Mouse (Mus musculus): ENCODE results near the gene Atpif1. TPM values are rescaled to one million over a fixed set of nuclear protein-coding genes. Genes with fewer than 3 reads are reported as not detected.

Atpif1 gene
- polyA plus RNA-seq, 1 experiment, result 69.5 TPM

DNA sequence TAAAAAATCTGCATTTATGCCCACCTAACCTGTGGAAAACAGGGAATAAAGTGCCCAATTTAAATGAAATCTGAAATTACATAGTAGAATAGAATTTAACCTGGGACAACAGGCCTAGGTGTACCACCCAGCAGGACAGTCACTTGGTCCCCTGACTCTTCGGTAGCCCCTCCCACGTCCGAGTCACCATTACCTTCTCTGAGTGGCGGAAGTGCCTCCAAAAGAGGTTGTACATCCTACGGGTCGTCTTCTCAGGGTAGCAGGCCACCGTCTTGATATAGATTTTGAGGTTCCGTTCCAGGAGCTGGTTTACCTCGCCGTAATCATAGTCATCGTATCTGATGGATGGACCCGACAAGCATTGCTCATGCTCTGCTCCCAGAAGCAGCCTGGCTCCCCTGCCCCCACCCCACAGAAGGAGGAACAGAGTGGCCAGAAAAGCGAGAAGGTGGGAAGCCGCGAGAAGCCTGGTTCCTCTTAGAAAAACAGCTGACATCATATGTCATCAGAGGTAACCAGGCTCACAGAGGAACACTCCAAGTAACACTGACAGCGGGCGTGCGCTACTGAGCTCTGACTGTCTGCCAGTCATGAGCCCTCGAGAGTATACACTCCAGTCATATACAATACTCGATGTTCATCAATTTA, 39.1 kb downstream of the Atpif1 start:
- TF ChIP-seq POLR2A (IDR thresholded peaks at IDR 0.05; ENCODE audit: low read depth, low read length) (no peak), CTCF (IDR thresholded peaks at IDR 0.05; ENCODE audit: extremely low read depth, insufficient read depth, insufficient read length, insufficient replicate concordance) (no peak)
- peak; percentile 34 to 45 for DNase-seq (ENCODE audit: low read depth in 1 of 2, low spot score in 2 of 2)
- H3K27me3 ChIP-seq (ENCODE audit: control insufficient read depth, insufficient read depth, low read length), result no peaks in the 10 kb centered on the region
- no peak overlapping the region; the same call in 1 of the 2 replicates for H3K27ac ChIP-seq (ENCODE audit: insufficient read depth, low read length)
- H3K36me3 ChIP-seq (ENCODE audit: control insufficient read depth, insufficient read depth, low read length), result peaks cover 24% of the 10 kb centered on the region
- H3K4me1 ChIP-seq (ENCODE audit: control insufficient read depth, insufficient read depth, insufficient read length), result no peaks in the 10 kb centered on the region; the same call in 1 of the 2 replicates
- WGBS, result 24% methylated on average over 20 of the region's 20 CpGs
- peak overlapping the region; percentile 10; the same call in 1 of the 2 replicates for H3K4me3 ChIP-seq (ENCODE audit: extremely low read depth, insufficient read depth, insufficient read length)

DNA sequence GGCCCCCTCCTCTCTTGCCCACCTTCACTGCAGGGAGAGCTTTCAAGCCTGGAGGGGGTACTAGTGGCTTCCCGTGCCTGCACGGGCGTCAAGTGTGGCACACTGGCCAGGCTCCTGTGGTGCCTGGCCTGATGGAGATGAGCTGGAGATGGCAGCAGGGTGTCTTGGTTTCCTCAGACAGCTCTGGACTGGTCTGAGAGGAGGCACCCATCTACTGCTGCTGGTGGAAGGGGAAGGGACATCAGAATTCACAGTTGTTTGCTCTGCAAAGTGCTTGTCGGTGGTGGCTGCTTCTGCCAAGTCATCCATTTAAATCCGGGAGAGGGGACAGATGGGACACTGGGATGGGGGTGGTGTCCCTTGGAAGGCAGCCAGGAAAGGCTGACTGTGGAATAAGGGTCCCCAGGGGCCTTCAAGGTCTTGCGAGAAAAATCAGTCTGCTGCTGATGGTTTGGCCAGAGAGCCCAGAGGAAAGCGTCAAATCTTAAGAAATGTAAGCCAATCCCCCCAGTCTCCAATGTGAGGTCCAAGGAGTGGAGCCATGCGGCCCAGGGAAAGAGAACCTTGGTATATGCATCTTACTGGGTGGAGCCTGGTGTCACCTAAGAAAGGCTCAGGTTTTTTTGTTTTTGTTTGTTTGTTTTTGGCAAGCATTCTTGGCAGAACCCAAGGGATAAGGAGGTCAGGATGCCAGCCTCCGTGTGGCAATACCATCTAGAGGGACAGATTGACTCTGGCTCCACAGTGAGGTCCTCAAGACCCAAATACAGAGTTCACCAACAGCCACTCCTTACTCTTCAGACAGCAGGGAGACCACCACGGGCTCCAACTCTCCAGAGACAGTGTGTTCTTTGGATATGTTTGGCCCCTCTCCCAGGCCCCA, 41.0 kb downstream of the Atpif1 start:
- TF ChIP-seq POLR2A (IDR thresholded peaks at IDR 0.05; ENCODE audit: low read depth, low read length), result no peak
- TF ChIP-seq CTCF (IDR thresholded peaks at IDR 0.05; ENCODE audit: extremely low read depth, insufficient read depth, insufficient read length, insufficient replicate concordance), result no peak
- no peaks in the 10 kb centered on the region; the same call in 1 of the 2 replicates for H3K4me1 ChIP-seq (ENCODE audit: control insufficient read depth, insufficient read depth, insufficient read length)
- 81% methylated on average over 10 of the region's 10 CpGs for WGBS
- H3K36me3 ChIP-seq (ENCODE audit: control insufficient read depth, insufficient read depth, low read length), result peaks cover 12% of the 10 kb centered on the region
- DNase-seq (ENCODE audit: low read depth in 1 of 2, low spot score in 2 of 2), result no peak
- no peak overlapping the region; the same call in 1 of the 2 replicates for H3K27ac ChIP-seq (ENCODE audit: insufficient read depth, low read length)
- no peaks in the 10 kb centered on the region for H3K27me3 ChIP-seq (ENCODE audit: control insufficient read depth, insufficient read depth, low read length)
- no peak overlapping the region for H3K4me3 ChIP-seq (ENCODE audit: extremely low read depth, insufficient read depth, insufficient read length)

DNA sequence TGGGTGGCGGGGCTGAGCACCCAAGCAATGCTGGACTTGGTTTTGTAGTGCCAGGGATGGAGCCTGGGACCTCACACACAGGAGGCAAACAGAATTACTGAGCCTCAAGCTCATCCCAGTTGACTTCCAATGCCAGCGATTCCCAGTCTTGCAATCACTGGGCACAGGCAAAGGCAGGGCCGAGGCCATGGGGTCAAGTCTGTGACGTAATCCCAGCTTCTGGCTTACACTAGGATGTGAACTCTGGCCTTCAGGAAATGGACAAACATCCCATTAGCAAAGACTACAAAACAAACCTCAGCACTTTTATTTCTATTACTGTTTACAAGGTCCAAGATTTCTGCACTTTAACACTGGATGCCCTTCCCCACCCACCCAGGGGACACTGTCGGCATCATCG, 41.7 kb downstream of the Atpif1 start:
- WGBS, result 86% methylated on average over 6 of the region's 6 CpGs

DNA sequence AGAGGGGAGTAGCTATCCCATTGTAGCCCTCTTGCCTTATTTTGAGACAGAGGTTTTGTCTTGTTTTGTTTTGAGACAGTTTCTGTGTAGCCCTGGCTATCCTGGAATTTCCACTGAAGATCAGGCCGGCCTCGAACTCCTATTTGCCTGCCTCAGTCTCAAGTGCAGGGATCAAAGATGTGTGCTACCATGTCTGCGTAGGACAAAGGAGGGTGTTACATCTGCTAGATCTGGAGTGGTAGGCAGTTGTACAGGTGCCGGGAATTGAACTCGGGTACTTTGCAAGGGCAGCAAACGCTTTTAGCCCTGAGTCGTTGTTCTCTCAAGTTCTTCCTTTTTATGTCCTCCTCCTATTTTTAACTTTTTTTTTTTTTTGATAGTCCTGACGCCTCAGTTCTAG, 42.4 kb downstream of the Atpif1 start:
- TF ChIP-seq POLR2A (IDR thresholded peaks at IDR 0.05; ENCODE audit: low read depth, low read length) (no peak), CTCF (IDR thresholded peaks at IDR 0.05; ENCODE audit: extremely low read depth, insufficient read depth, insufficient read length, insufficient replicate concordance) (no peak)
- Histone ChIP-seq H3K27me3 (ENCODE audit: control insufficient read depth, insufficient read depth, low read length) (no peaks in the 10 kb centered on the region), H3K4me1 (ENCODE audit: control insufficient read depth, insufficient read depth, insufficient read length) (no peaks in the 10 kb centered on the region; the same call in 1 of the 2 replicates), H3K4me3 (ENCODE audit: extremely low read depth, insufficient read depth, insufficient read length) (no peak overlapping the region), H3K36me3 (ENCODE audit: control insufficient read depth, insufficient read depth, low read length) (peaks cover 4% of the 10 kb centered on the region; the same call in 1 of the 2 replicates), H3K27ac (ENCODE audit: insufficient read depth, low read length) (no peak overlapping the region)
- no peak for DNase-seq (ENCODE audit: low read depth in 1 of 2, low spot score in 2 of 2)
- 67% methylated on average over 8 of the region's 8 CpGs for WGBS

More for the DNA sequence above, 41.7 kb downstream of the Atpif1 start:
- TF ChIP-seq CTCF (IDR thresholded peaks at IDR 0.05; ENCODE audit: extremely low read depth, insufficient read depth, insufficient read length, insufficient replicate concordance) (no peak), POLR2A (IDR thresholded peaks at IDR 0.05; ENCODE audit: low read depth, low read length) (no peak)
- Histone ChIP-seq H3K36me3 (ENCODE audit: control insufficient read depth, insufficient read depth, low read length) (peaks cover 6% of the 10 kb centered on the region), H3K4me1 (ENCODE audit: control insufficient read depth, insufficient read depth, insufficient read length) (no peaks in the 10 kb centered on the region; the same call in 1 of the 2 replicates), H3K27ac (ENCODE audit: insufficient read depth, low read length) (no peak overlapping the region), H3K27me3 (ENCODE audit: control insufficient read depth, insufficient read depth, low read length) (no peaks in the 10 kb centered on the region), H3K4me3 (ENCODE audit: extremely low read depth, insufficient read depth, insufficient read length) (no peak overlapping the region)
- DNase-seq (ENCODE audit: low read depth in 1 of 2, low spot score in 2 of 2), result no peak

- peaks cover 4% of the 10 kb centered on the region; the same call in 1 of the 2 replicates for H3K36me3 ChIP-seq (ENCODE audit: control insufficient read depth, insufficient read depth, low read length)
- WGBS, result 55% methylated on average over 15 of the region's 15 CpGs
- no peaks in the 10 kb centered on the region; the same call in 1 of the 2 replicates for H3K4me1 ChIP-seq (ENCODE audit: control insufficient read depth, insufficient read depth, insufficient read length)
- H3K4me3 ChIP-seq (ENCODE audit: extremely low read depth, insufficient read depth, insufficient read length), result no peak overlapping the region
- no peak for TF ChIP-seq CTCF (IDR thresholded peaks at IDR 0.05; ENCODE audit: extremely low read depth, insufficient read depth, insufficient read length, insufficient replicate concordance)
- no peak for TF ChIP-seq POLR2A (IDR thresholded peaks at IDR 0.05; ENCODE audit: low read depth, low read length)
- no peak overlapping the region for H3K27ac ChIP-seq (ENCODE audit: insufficient read depth, low read length)
- H3K27me3 ChIP-seq (ENCODE audit: control insufficient read depth, insufficient read depth, low read length), result no peaks in the 10 kb centered on the region
- no peak for DNase-seq (ENCODE audit: low read depth in 1 of 2, low spot score in 2 of 2)
These were observed 43.0 kb downstream of the Atpif1 start for GRCm38 (mm10) chr4:132490273-132491010.

GRCm38 (mm10) chr4:132488976-132489375, 44.5 kb downstream of the Atpif1 start:
- DNase-seq (ENCODE audit: low read depth in 1 of 2, low spot score in 2 of 2), result no peak
- WGBS, result 84% methylated on average over 6 of the region's 6 CpGs
- Histone ChIP-seq H3K4me1 (ENCODE audit: control insufficient read depth, insufficient read depth, insufficient read length) (no peaks in the 10 kb centered on the region; the same call in 1 of the 2 replicates), H3K27ac (ENCODE audit: insufficient read depth, low read length) (no peak overlapping the region), H3K27me3 (ENCODE audit: control insufficient read depth, insufficient read depth, low read length) (no peaks in the 10 kb centered on the region), H3K4me3 (ENCODE audit: extremely low read depth, insufficient read depth, insufficient read length) (no peak overlapping the region), H3K36me3 (ENCODE audit: control insufficient read depth, insufficient read depth, low read length) (peaks cover 4% of the 10 kb centered on the region; the same call in 1 of the 2 replicates)
- TF ChIP-seq POLR2A (IDR thresholded peaks at IDR 0.05; ENCODE audit: low read depth, low read length), result no peak
- no peak for TF ChIP-seq CTCF (IDR thresholded peaks at IDR 0.05; ENCODE audit: extremely low read depth, insufficient read depth, insufficient read length, insufficient replicate concordance)

Measured in spleen, adult 2 months (tissue).